Mouse (Mus musculus) stomach, embryonic 14.5 days (tissue): ENCODE measurements around the gene Sema3d. TPM values are rescaled to one million over a fixed set of nuclear protein-coding genes. Genes with fewer than 3 reads are reported as not detected.

Source experiments
- ATAC-seq: fragments of 200-750 bp; cut with Nextera tagmentation; 2 replicates; pipeline ENCODE4 v1.8.0; 2017; ENCODE audit warnings: low read depth, moderate TSS enrichment; ENCODE audit not compliant: insufficient number of reproducible peaks, insufficient read depth, low FRiP score
- H3K27ac ChIP-seq: fragments of 300-500 bp; sonication (generic); 2 replicates; pipeline ENCODE4 v1.5.1; 2014; ENCODE audit warnings: mild to moderate bottlenecking, low read length, moderate library complexity, mixed read lengths
- H3K27me3 ChIP-seq: fragments of 300-500 bp; sonication (generic); 2 replicates; pipeline ENCODE4 v1.6.1; 2014; ENCODE audit warnings: low read length, control low read depth, mixed read lengths; ENCODE audit not compliant: control insufficient read depth, insufficient read depth
- H3K36me3 ChIP-seq: fragments of 300-500 bp; sonication (generic); 2 replicates; pipeline ENCODE4 v1.6.1; 2014; ENCODE audit warnings: mild to moderate bottlenecking, control low read depth, low read length, moderate library complexity, mixed read lengths; ENCODE audit not compliant: control insufficient read depth, insufficient read depth
- H3K4me1 ChIP-seq: fragments of 300-500 bp; sonication (generic); 2 replicates; pipeline ENCODE4 v1.6.1; 2014; ENCODE audit warnings: low read length, control low read depth, mixed read lengths; ENCODE audit not compliant: control insufficient read depth, insufficient read depth
- H3K4me2 ChIP-seq: fragments of 300-500 bp; sonication (generic); replicated peaks from 2 replicates; pipeline ENCODE4 v1.6.1; 2014; ENCODE audit warnings: low read depth, low read length, control low read depth
- H3K4me3 ChIP-seq: fragments of 300-500 bp; sonication (generic); 2 replicates; pipeline ENCODE4 v1.5.1; 2014; ENCODE audit warnings: low read depth, low read length, control low read depth
- H3K9ac ChIP-seq: fragments of 300-500 bp; sonication (generic); replicated peaks from 2 replicates; pipeline ENCODE4 v1.6.1; 2014; ENCODE audit warnings: low read depth, mild to moderate bottlenecking, control low read depth, low read length, moderate library complexity, mixed read lengths
- H3K9me3 ChIP-seq: fragments of 300-500 bp; sonication (generic); 2 replicates; pipeline ENCODE4 v1.6.1; 2016; ENCODE audit warnings: low read depth, low read length, control low read depth; ENCODE audit not compliant: control insufficient read depth
- WGBS: fragments of 180-500 bp; shearing (Covaris S2); extraction: QIAGEN DNeasy Blood & Tissue Kit; methylation state at CpG from one replicate; pipeline ENCODE4 v1.1.7; 2014; 5-methylcytosine and 5-hydroxymethylcytosine counted together
- polyA plus RNA-seq: library from polyadenylated mRNA; unstranded; fragments of >200 nt; fragmentation: Nextera tagmentation; extraction: Ambion mirVana; gene quantifications from 2 replicates; pipeline ENCODE4 v1.2.1, GENCODE M21; 2014

Sema3d gene
- polyA plus RNA-seq, result 28.4 and 29.8 TPM in 2 replicates

DNA sequence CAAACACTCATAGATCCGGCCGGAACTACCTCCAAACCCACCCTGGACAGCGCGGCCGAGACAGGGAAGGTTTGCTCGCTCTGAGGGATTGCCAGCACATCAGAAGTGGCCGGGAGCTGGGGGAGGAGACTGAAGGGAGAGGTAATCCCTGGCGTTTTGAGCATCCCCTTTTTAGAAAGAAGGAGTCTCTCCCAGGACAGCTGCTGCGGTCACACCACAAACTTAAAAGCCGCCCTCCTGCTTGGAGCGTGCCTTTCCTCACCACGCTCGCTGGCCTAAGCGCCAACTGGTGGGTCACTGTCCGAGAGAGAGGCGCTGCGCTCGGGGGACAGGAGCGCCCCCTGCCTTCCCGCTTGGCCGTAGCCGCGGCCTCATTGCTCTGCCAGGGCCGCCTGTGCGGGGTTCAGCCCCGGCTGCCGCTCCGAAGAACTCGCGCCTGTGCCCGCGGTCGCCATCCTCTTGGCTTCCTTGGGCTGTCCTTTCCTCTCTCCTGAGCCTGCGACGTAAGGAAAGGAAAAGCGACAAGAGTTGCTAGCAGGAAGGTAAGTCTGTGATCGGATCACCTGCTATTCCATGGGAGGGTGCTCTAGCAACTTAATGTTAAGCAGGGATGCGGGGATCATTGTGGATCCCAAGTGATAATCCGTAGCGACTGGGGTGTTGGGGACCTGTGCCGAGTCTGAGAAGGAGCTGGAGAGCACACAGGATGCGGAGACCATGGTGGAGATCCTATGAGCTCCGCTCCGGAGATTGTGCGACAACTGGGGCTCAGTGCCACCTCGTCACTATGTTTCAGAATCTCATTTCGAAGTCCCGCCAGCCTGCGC lies at the start of gene Sema3d:
Gene Sema3d (plus strand): TSS at position 253 of the 827 bp plus-strand sequence.
- peak within 1 kb of the TSS; percentile 60 for H3K4me3 ChIP-seq
- H3K4me1 ChIP-seq, result no peaks in the 10 kb centered on the region
- peak within 1 kb of the TSS; percentile 57 for H3K9ac ChIP-seq
- H3K36me3 ChIP-seq, result no peaks in the 10 kb centered on the region
- no peaks in the 10 kb centered on the region for H3K9me3 ChIP-seq
- H3K4me2 ChIP-seq, result peak within 1 kb of the TSS; percentile 94
- peak; percentile 91 for ATAC-seq
- peaks cover 3% of the 10 kb centered on the region; the same call in 1 of the 2 replicates for H3K27me3 ChIP-seq
- under 1% methylated on average over 49 of the region's 49 CpGs for WGBS
- peak within 1 kb of the TSS; percentile 48; the same call in 1 of the 2 replicates for H3K27ac ChIP-seq

DNA sequence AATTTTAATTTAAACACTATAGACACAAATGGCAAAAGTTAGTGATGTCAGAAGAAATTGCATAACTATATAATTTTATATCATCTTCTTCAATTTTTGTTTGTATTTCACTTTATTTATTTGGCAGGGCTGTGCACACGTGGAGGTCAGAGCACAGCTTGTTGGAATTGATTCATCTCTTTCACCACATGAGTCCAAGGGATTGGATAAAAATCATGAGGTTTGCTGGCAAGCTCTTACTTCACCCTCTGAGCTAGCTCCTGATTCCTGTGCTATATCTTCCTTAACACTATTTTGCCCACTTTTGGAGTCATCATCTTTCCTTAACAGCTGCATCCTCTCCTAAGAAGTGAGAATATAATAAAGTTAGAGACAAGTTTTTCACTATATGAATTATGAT lies 5.9 kb upstream of the Sema3d start:
- H3K9ac ChIP-seq, result no peak overlapping the region
- H3K27ac ChIP-seq, result no peak overlapping the region
- whole genome bisulfite sequencing, result 35% methylated on average over 1 of the region's 1 CpGs
- H3K27me3 ChIP-seq, result no peaks in the 10 kb centered on the region
- no peaks in the 10 kb centered on the region for H3K4me1 ChIP-seq
- no peak overlapping the region for H3K4me2 ChIP-seq
- H3K9me3 ChIP-seq, result no peaks in the 10 kb centered on the region
- H3K36me3 ChIP-seq, result no peaks in the 10 kb centered on the region
- no peak for ATAC-seq
- H3K4me3 ChIP-seq, result no peak overlapping the region

DNA sequence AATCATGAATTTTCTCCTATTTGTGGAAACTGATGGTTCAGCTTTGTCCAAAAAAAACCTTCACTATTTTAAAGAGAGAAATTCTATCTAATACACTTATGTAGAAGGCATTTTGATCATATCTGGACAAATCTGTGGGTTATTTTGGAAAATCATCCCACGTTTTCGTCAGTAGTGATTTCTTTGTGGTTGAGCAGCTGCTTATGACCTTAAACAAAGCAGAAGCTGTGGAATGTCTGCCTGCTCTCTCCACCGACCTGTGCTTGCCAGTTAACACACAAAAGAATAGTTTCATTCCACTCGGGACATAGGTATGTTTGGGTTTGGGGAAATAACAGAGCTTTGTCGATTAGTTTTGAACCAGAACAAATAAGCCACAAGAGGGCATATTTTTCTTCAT lies 4.3 kb upstream of the Sema3d start:
- no peaks in the 10 kb centered on the region for H3K4me1 ChIP-seq
- WGBS, result 20% methylated on average over 5 of the region's 5 CpGs
- no peaks in the 10 kb centered on the region for H3K9me3 ChIP-seq
- H3K27ac ChIP-seq, result no peak overlapping the region
- H3K4me3 ChIP-seq, result no peak overlapping the region
- H3K27me3 ChIP-seq, result no peaks in the 10 kb centered on the region
- no peak overlapping the region for H3K4me2 ChIP-seq
- H3K36me3 ChIP-seq, result no peaks in the 10 kb centered on the region
- ATAC-seq, result no peak
- H3K9ac ChIP-seq, result no peak overlapping the region

DNA sequence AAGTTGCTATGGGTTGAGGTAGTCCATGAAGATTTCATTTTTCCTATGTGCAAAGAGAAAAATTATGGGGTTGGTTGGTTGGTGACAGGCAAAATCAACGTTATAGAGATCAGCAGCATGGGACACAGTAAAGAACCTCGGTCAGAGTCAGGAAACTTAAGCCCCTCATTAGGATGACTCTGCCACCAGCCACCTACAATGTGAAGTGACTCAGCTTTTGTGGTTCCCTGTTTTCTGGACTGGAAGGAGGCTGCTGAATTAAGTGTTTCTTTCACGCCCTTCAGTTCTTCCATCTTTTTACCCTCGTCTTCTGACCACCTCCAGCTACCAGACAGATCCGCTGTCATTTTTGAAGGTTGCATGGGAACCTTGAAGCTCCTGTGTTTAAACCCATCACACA lies 1.2 kb upstream of the Sema3d start:
- Histone ChIP-seq H3K4me3 (no peak overlapping the region), H3K4me2 (no peak overlapping the region), H3K36me3 (no peaks in the 10 kb centered on the region), H3K4me1 (no peaks in the 10 kb centered on the region), H3K9ac (no peak overlapping the region), H3K27ac (no peak overlapping the region), H3K9me3 (no peaks in the 10 kb centered on the region), H3K27me3 (peaks cover 3% of the 10 kb centered on the region; the same call in 1 of the 2 replicates)
- 88% methylated on average over 5 of the region's 5 CpGs for WGBS
- no peak for ATAC-seq

DNA sequence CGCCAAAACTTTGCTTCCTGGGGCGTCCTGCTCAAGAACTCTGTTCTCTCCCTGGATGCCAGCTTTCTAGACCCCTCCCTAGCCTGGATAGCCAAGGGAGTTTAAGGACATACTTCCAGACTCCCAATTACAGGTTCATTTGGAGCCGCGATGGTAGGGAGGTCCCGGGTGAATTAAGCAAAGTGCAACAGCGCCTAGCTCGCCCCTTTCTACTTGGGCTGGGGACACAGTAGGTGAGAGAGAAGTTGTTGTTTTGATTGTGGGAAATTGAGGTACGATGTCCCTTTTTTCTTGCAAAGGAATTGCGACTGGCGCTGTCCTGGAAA lies 738 bp downstream of the Sema3d start:
- ATAC-seq, result no peak

DNA sequence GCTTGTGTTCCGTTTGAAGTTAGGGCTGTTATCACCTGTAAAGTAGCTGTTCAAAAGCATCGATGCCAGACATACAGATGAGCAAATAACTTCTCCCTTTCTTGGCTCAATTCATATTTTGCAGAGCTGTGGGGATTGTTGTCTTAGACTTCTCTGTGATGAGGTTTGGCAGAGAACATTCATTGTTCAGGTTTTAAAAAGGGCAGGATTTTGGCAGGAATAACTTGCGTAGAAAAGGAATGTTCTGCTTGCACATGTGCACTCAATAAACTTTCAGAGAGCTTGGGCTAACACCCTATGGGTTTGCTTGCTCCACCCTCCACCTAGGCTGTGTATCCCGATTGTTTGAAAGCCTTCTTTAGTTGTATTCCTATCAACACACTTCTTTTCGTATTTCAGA lies 9.5 kb downstream of the Sema3d start:
- H3K27me3 ChIP-seq, result no peaks in the 10 kb centered on the region

More for the DNA sequence above, 738 bp downstream of the Sema3d start:
- Histone ChIP-seq H3K27me3 (peaks cover 3% of the 10 kb centered on the region; the same call in 1 of the 2 replicates), H3K36me3 (no peaks in the 10 kb centered on the region), H3K4me1 (no peaks in the 10 kb centered on the region), H3K27ac (no peak overlapping the region), H3K9ac (peak overlapping the region; percentile 57), H3K9me3 (no peaks in the 10 kb centered on the region), H3K4me2 (peak overlapping the region; percentile 94), H3K4me3 (peak overlapping the region; percentile 60)
- WGBS, result under 1% methylated on average over 9 of the region's 10 CpGs

DNA sequence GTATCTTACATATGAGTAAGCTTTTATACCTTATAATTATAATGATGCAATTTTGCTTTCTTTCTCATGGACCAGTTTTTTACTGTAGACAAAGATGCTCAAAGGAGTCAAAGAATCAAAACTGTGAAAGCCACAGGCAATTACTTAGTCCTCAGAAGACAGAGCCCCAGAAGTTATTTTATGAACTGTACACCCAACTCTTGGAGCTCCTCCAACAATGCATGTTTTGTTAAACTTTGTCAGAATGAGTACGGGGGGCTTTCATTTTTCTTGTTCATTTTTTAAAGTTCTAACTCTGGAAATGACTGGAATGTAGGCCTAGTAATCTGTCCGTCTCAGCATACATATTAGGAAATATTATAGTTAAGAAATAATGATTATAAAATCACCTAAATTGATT lies 16.1 kb downstream of the Sema3d start:
- Histone ChIP-seq H3K4me2 (no peak overlapping the region), H3K9ac (no peak overlapping the region), H3K9me3 (no peaks in the 10 kb centered on the region), H3K4me1 (no peaks in the 10 kb centered on the region), H3K27ac (no peak overlapping the region), H3K27me3 (no peaks in the 10 kb centered on the region), H3K36me3 (no peaks in the 10 kb centered on the region), H3K4me3 (no peak overlapping the region)
- ATAC-seq, result no peak
- 50% methylated on average over 2 of the region's 2 CpGs for WGBS

More for the DNA sequence above, 9.5 kb downstream of the Sema3d start:
- 79% methylated on average over 5 of the region's 5 CpGs for WGBS
- Histone ChIP-seq H3K9me3 (no peaks in the 10 kb centered on the region), H3K27ac (no peak overlapping the region), H3K9ac (no peak overlapping the region), H3K4me3 (no peak overlapping the region), H3K4me2 (no peak overlapping the region), H3K36me3 (no peaks in the 10 kb centered on the region), H3K4me1 (no peaks in the 10 kb centered on the region)
- ATAC-seq, result no peak

DNA sequence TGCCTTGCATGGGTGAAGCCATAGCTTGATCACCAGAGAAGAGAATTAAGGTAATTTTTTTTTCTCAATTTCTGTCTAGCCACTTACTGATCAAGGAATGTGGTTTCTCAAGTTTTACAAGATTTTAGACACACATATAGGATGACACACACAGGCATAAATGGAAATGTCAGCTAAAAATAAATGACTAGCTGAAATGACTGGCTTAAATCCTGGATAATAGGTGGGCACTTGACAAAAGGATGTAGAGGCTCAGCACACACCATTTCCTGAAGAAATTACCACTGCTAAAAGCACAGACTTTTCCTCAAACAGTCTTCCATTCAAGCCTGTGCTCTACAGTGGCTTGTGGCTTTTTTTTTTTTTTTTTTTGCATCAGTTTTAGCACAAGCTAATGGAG lies 21.0 kb downstream of the Sema3d start:
- no peak overlapping the region for H3K9ac ChIP-seq
- H3K36me3 ChIP-seq, result no peaks in the 10 kb centered on the region
- no peak overlapping the region for H3K4me2 ChIP-seq
- no peaks in the 10 kb centered on the region for H3K4me1 ChIP-seq
- H3K27ac ChIP-seq, result no peak overlapping the region
- no peaks in the 10 kb centered on the region for H3K27me3 ChIP-seq
- no peak overlapping the region for H3K4me3 ChIP-seq
- H3K9me3 ChIP-seq, result no peaks in the 10 kb centered on the region
- no peak for ATAC-seq

GRCm38 (mm10) chr5:12412595-12412994 lies 29.4 kb downstream of the Sema3d start:
- 82% methylated on average over 3 of the region's 3 CpGs for WGBS
- Histone ChIP-seq H3K4me2 (no peak overlapping the region), H3K9ac (no peak overlapping the region), H3K36me3 (no peaks in the 10 kb centered on the region), H3K4me1 (no peaks in the 10 kb centered on the region), H3K27me3 (no peaks in the 10 kb centered on the region), H3K4me3 (no peak overlapping the region), H3K27ac (no peak overlapping the region), H3K9me3 (no peaks in the 10 kb centered on the region)
- no peak for ATAC-seq
